Mouse (Mus musculus): Measurements from ENCODE around the gene Baz1b. TPM values are rescaled to one million over a fixed set of nuclear protein-coding genes. Genes with fewer than 3 reads are reported as not detected.
A peak's percentile ranks its signal among the peaks of the same experiment; 100 is the strongest.

Baz1b gene
- polyA plus RNA-seq, 1 experiment, result 2.5 TPM

- Histone ChIP-seq H3K27me3 (ENCODE audit: control insufficient read depth) (no peaks in the 10 kb centered on the region), H3K4me1 (ENCODE audit: control insufficient read depth) (no peaks in the 10 kb centered on the region), H3K36me3 (ENCODE audit: control insufficient read depth) (peaks cover 99% of the 10 kb centered on the region), H3K4me3 (replicated peaks) (no peak overlapping the region), H3K9me3 (ENCODE audit: control insufficient read depth, low read length) (no peaks in the 10 kb centered on the region)
- TF ChIP-seq TAL1 (IDR thresholded peaks at IDR 0.05; ENCODE audit: low read length) (no peak), GATA1 (IDR thresholded peaks at IDR 0.05; ENCODE audit: low read length) (no peak)
Measured at GRCm38 (mm10) chr5:135242136-135242535, 55.1 kb downstream of the Baz1b start.

- peaks cover 99% of the 10 kb centered on the region for H3K36me3 ChIP-seq (ENCODE audit: control insufficient read depth)
Measured at GRCm38 (mm10) chr5:135242608-135243007, 55.5 kb downstream of the Baz1b start.

GRCm38 (mm10) chr5:135243166-135243565, 56.1 kb downstream of the Baz1b start:
- TF ChIP-seq TAL1 (IDR thresholded peaks at IDR 0.05; ENCODE audit: low read length) (no peak), GATA1 (IDR thresholded peaks at IDR 0.05; ENCODE audit: low read length) (no peak)
- Histone ChIP-seq H3K4me1 (ENCODE audit: control insufficient read depth) (no peaks in the 10 kb centered on the region), H3K4me3 (replicated peaks) (no peak overlapping the region), H3K9me3 (ENCODE audit: control insufficient read depth, low read length) (no peaks in the 10 kb centered on the region), H3K27me3 (ENCODE audit: control insufficient read depth) (no peaks in the 10 kb centered on the region), H3K36me3 (ENCODE audit: control insufficient read depth) (peaks cover 93% of the 10 kb centered on the region)

More at GRCm38 (mm10) chr5:135242608-135243007, 55.5 kb downstream of the Baz1b start:
- Histone ChIP-seq H3K9me3 (ENCODE audit: control insufficient read depth, low read length) (no peaks in the 10 kb centered on the region), H3K4me3 (replicated peaks) (no peak overlapping the region), H3K27me3 (ENCODE audit: control insufficient read depth) (no peaks in the 10 kb centered on the region), H3K4me1 (ENCODE audit: control insufficient read depth) (no peaks in the 10 kb centered on the region)
- TF ChIP-seq GATA1 (IDR thresholded peaks at IDR 0.05; ENCODE audit: low read length) (no peak), TAL1 (IDR thresholded peaks at IDR 0.05; ENCODE audit: low read length) (no peak)

- H3K4me1 ChIP-seq (ENCODE audit: control insufficient read depth), result peaks cover 18% of the 10 kb centered on the region
- peaks cover 9% of the 10 kb centered on the region; the same call in 1 of the 2 replicates for H3K9me3 ChIP-seq (ENCODE audit: control insufficient read depth, low read length)
- H3K36me3 ChIP-seq (ENCODE audit: control insufficient read depth), result peaks cover 60% of the 10 kb centered on the region
- TF ChIP-seq TAL1 (IDR thresholded peaks at IDR 0.05; ENCODE audit: low read length), result no peak
- TF ChIP-seq GATA1 (IDR thresholded peaks at IDR 0.05; ENCODE audit: low read length), result no peak
- H3K27me3 ChIP-seq (ENCODE audit: control insufficient read depth), result peaks cover 30% of the 10 kb centered on the region
- no peak overlapping the region for H3K4me3 ChIP-seq (replicated peaks)
Measured at GRCm38 (mm10) chr5:135246531-135246930, 59.5 kb downstream of the Baz1b start.

GRCm38 (mm10) chr5:135247337-135247736, 60.3 kb downstream of the Baz1b start:
- Histone ChIP-seq H3K36me3 (ENCODE audit: control insufficient read depth) (peaks cover 51% of the 10 kb centered on the region), H3K27me3 (ENCODE audit: control insufficient read depth) (peaks cover 37% of the 10 kb centered on the region), H3K4me1 (ENCODE audit: control insufficient read depth) (peaks cover 18% of the 10 kb centered on the region), H3K4me3 (replicated peaks) (no peak overlapping the region), H3K9me3 (ENCODE audit: control insufficient read depth, low read length) (peaks cover 9% of the 10 kb centered on the region; the same call in 1 of the 2 replicates)
- TF ChIP-seq GATA1 (IDR thresholded peaks at IDR 0.05; ENCODE audit: low read length), result no peak
- no peak for TF ChIP-seq TAL1 (IDR thresholded peaks at IDR 0.05; ENCODE audit: low read length)

- Histone ChIP-seq H3K4me1 (ENCODE audit: control insufficient read depth) (peaks cover 18% of the 10 kb centered on the region), H3K9me3 (ENCODE audit: control insufficient read depth, low read length) (peaks cover 9% of the 10 kb centered on the region; the same call in 1 of the 2 replicates), H3K4me3 (replicated peaks) (no peak overlapping the region), H3K36me3 (ENCODE audit: control insufficient read depth) (peaks cover 34% of the 10 kb centered on the region), H3K27me3 (ENCODE audit: control insufficient read depth) (peaks cover 40% of the 10 kb centered on the region)
- TF ChIP-seq GATA1 (IDR thresholded peaks at IDR 0.05; ENCODE audit: low read length) (no peak), TAL1 (IDR thresholded peaks at IDR 0.05; ENCODE audit: low read length) (no peak)
Measured at GRCm38 (mm10) chr5:135248956-135249676, 62.1 kb downstream of the Baz1b start.

- Histone ChIP-seq H3K9me3 (ENCODE audit: control insufficient read depth, low read length) (peaks cover 9% of the 10 kb centered on the region; the same call in 1 of the 2 replicates), H3K4me1 (ENCODE audit: control insufficient read depth) (peaks cover 18% of the 10 kb centered on the region), H3K4me3 (replicated peaks) (peak overlapping the region; percentile 60), H3K36me3 (ENCODE audit: control insufficient read depth) (peaks cover 21% of the 10 kb centered on the region), H3K27me3 (ENCODE audit: control insufficient read depth) (peaks cover 40% of the 10 kb centered on the region)
- no peak for TF ChIP-seq GATA1 (IDR thresholded peaks at IDR 0.05; ENCODE audit: low read length)
- no peak for TF ChIP-seq TAL1 (IDR thresholded peaks at IDR 0.05; ENCODE audit: low read length)
Measured at GRCm38 (mm10) chr5:135250186-135251078, 63.4 kb downstream of the Baz1b start.

- H3K27me3 ChIP-seq (ENCODE audit: control insufficient read depth), result peaks cover 40% of the 10 kb centered on the region
- no peak for TF ChIP-seq GATA1 (IDR thresholded peaks at IDR 0.05; ENCODE audit: low read length)
- TF ChIP-seq TAL1 (IDR thresholded peaks at IDR 0.05; ENCODE audit: low read length), result no peak
- peaks cover 18% of the 10 kb centered on the region for H3K4me1 ChIP-seq (ENCODE audit: control insufficient read depth)
Measured at GRCm38 (mm10) chr5:135251079-135251454, 64.0 kb downstream of the Baz1b start, which contains the start of gene Fzd9. Gene Fzd9, minus strand, starts transcription at chr5:135251230.

More at GRCm38 (mm10) chr5:135251079-135251454, 64.0 kb downstream of the Baz1b start, which contains the start of gene Fzd9:
- peaks cover 14% of the 10 kb centered on the region for H3K36me3 ChIP-seq (ENCODE audit: control insufficient read depth)
- peak within 1 kb of the TSS; percentile 60 for H3K4me3 ChIP-seq (replicated peaks)
- H3K9me3 ChIP-seq (ENCODE audit: control insufficient read depth, low read length), result peaks cover 10% of the 10 kb centered on the region

All from erythroblast, embryonic 14.5 days (primary cell).